Mouse (Mus musculus): Measurements from ENCODE around the gene Itga9. TPM values are rescaled to one million over a fixed set of nuclear protein-coding genes. Genes with fewer than 3 reads are reported as not detected.
A peak's percentile ranks its signal among the peaks of the same experiment; 100 is the strongest.

The Itga9 gene
- polyA plus RNA-seq, 2 experiments, result 1.4 to 2.8 TPM

DNA sequence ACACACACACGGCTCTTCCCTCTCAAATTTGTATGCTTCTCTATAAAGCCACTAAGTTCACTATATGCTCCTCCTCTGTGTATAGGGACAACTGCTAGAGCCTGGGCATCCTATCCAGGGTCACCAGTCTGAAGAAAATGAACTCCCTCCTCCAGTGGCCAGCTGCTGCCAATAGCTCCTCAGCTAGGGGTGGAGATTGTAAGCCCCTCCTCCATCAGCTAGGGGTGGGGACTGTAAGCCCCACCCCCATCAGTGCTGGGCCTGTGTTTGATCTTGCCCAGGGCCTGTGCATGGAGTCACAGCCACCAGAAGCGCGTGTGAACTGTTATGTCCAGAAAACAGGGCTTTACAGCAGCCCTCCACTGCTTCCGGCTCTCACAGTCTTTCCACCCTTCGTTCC, 3.9 kb upstream of the Itga9 start:
- Histone ChIP-seq H3K4me2 (ENCODE audit: low read depth) (no peak overlapping the region), H3K4me3 (ENCODE audit: insufficient read depth in 1 of 2, low read depth in 2 of 2, low read length in 2 of 2) (no peak overlapping the region), H3K4me1 (replicated peaks; ENCODE audit: control insufficient read depth in 2 of 2, insufficient read depth in 2 of 2, low read length in 1 of 2) (no peaks in the 10 kb centered on the region), H3K9ac (replicated peaks) (no peak overlapping the region), H3K9me3 (ENCODE audit: control insufficient read depth, low read length) (no peaks in the 10 kb centered on the region), H3K27ac (no peak overlapping the region), H3K27me3 (ENCODE audit: control insufficient read depth, insufficient read depth, low read length) (peaks cover 10% of the 10 kb centered on the region), H3K36me3 (replicated peaks; ENCODE audit: control insufficient read depth, insufficient read depth, low read depth) (no peaks in the 10 kb centered on the region)
- DNase-seq (ENCODE audit: low read depth in 3 of 3, low spot score in 3 of 3) (no peak), ATAC-seq (ENCODE audit: insufficient read depth) (no peak)
- TF ChIP-seq CTCF (IDR thresholded peaks at IDR 0.05; ENCODE audit: low read depth), result no peak
- WGBS (ENCODE audit: insufficient replicate concordance), result 69% methylated on average over 5 of the region's 5 CpGs

- peak overlapping the region; percentile 62 for H3K4me2 ChIP-seq (ENCODE audit: low read depth)
- H3K36me3 ChIP-seq (replicated peaks; ENCODE audit: control insufficient read depth, insufficient read depth, low read depth), result no peaks in the 10 kb centered on the region
- H3K9me3 ChIP-seq (ENCODE audit: control insufficient read depth, low read length), result no peaks in the 10 kb centered on the region
- peaks cover 15% of the 10 kb centered on the region for H3K27me3 ChIP-seq (ENCODE audit: control insufficient read depth, insufficient read depth, low read length)
- TF ChIP-seq EP300 (IDR thresholded peaks at IDR 0.05; ENCODE audit: low read depth), result no peak
- TF ChIP-seq CTCF (IDR thresholded peaks at IDR 0.05; ENCODE audit: low read depth), result no peak
- no peak overlapping the region for H3K27ac ChIP-seq
- H3K9ac ChIP-seq (replicated peaks), result no peak overlapping the region
- DNase-seq (ENCODE audit: low read depth in 3 of 3, low spot score in 3 of 3) (no peak), ATAC-seq (ENCODE audit: insufficient read depth) (no peak)
- peaks cover 0 to 2% of the 10 kb centered on the region in 2 experiments; a peak in 1 of 4 replicates for H3K4me1 ChIP-seq (replicated peaks; ENCODE audit: control insufficient read depth in 2 of 2, insufficient read depth in 2 of 2, low read length in 1 of 2)
- peak overlapping the region; percentile 32 to 45 for H3K4me3 ChIP-seq (ENCODE audit: insufficient read depth in 1 of 2, low read depth in 2 of 2, low read length in 2 of 2)
- under 1% methylated on average over 61 of the region's 68 CpGs for WGBS (ENCODE audit: insufficient replicate concordance)
Observed at GRCm38 (mm10) chr9:118606817-118607371, 404 bp downstream of the Itga9 start.

GRCm38 (mm10) chr9:118607701-118608401, 1.4 kb downstream of the Itga9 start:
- Histone ChIP-seq H3K27me3 (ENCODE audit: control insufficient read depth, insufficient read depth, low read length) (peaks cover 15% of the 10 kb centered on the region), H3K36me3 (replicated peaks; ENCODE audit: control insufficient read depth, insufficient read depth, low read depth) (no peaks in the 10 kb centered on the region), H3K4me3 (ENCODE audit: insufficient read depth in 1 of 2, low read depth in 2 of 2, low read length in 2 of 2) (peak overlapping the region; percentile 32 to 45; a peak in 3 of 4 replicates), H3K4me1 (replicated peaks; ENCODE audit: control insufficient read depth in 2 of 2, insufficient read depth in 2 of 2, low read length in 1 of 2) (peaks cover 0 to 2% of the 10 kb centered on the region in 2 experiments; a peak in 1 of 4 replicates), H3K4me2 (ENCODE audit: low read depth) (no peak overlapping the region), H3K9ac (replicated peaks) (no peak overlapping the region), H3K27ac (no peak overlapping the region), H3K9me3 (ENCODE audit: control insufficient read depth, low read length) (no peaks in the 10 kb centered on the region)
- DNase-seq (ENCODE audit: low read depth in 3 of 3, low spot score in 3 of 3) (no peak), ATAC-seq (ENCODE audit: insufficient read depth) (no peak)
- TF ChIP-seq CTCF (IDR thresholded peaks at IDR 0.05; ENCODE audit: low read depth), result no peak
- no peak for TF ChIP-seq EP300 (IDR thresholded peaks at IDR 0.05; ENCODE audit: low read depth)
- 48% methylated on average over 16 of the region's 16 CpGs for WGBS (ENCODE audit: insufficient replicate concordance)

DNA sequence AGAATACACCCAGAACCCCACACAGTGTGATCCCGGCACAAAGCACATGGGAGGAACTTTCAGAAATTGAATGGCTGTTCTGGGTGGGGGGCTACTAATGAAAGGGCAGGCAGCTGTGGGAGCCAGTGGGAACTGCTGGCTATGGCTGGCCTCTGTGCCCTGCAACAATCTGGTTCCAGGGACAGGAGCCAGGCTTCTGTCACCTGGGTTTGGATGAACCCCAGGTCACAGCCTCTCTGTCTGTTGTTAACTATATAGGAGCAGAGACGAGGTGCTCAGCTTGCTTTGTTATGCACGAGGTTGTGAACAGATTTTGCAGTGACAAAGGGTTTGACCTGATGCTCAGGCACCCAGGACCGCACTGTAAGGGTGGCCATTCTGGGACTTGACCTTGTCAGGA, 2.1 kb downstream of the Itga9 start:
- Histone ChIP-seq H3K36me3 (replicated peaks; ENCODE audit: control insufficient read depth, insufficient read depth, low read depth) (no peaks in the 10 kb centered on the region), H3K4me2 (ENCODE audit: low read depth) (no peak overlapping the region; the same call in 1 of the 2 replicates), H3K27ac (no peak overlapping the region), H3K9me3 (ENCODE audit: control insufficient read depth, low read length) (no peaks in the 10 kb centered on the region), H3K4me1 (replicated peaks; ENCODE audit: control insufficient read depth in 2 of 2, insufficient read depth in 2 of 2, low read length in 1 of 2) (peaks cover 0 to 2% of the 10 kb centered on the region in 2 experiments; a peak in 1 of 4 replicates), H3K9ac (replicated peaks) (no peak overlapping the region), H3K27me3 (ENCODE audit: control insufficient read depth, insufficient read depth, low read length) (peaks cover 15% of the 10 kb centered on the region), H3K4me3 (ENCODE audit: insufficient read depth in 1 of 2, low read depth in 2 of 2, low read length in 2 of 2) (no peak overlapping the region)
- ATAC-seq (ENCODE audit: insufficient read depth) (no peak), DNase-seq (ENCODE audit: low read depth in 3 of 3, low spot score in 3 of 3) (no peak)
- TF ChIP-seq EP300 (IDR thresholded peaks at IDR 0.05; ENCODE audit: low read depth), result no peak
- TF ChIP-seq CTCF (IDR thresholded peaks at IDR 0.05; ENCODE audit: low read depth), result no peak
- WGBS (ENCODE audit: insufficient replicate concordance), result 43% methylated on average over 4 of the region's 4 CpGs

DNA sequence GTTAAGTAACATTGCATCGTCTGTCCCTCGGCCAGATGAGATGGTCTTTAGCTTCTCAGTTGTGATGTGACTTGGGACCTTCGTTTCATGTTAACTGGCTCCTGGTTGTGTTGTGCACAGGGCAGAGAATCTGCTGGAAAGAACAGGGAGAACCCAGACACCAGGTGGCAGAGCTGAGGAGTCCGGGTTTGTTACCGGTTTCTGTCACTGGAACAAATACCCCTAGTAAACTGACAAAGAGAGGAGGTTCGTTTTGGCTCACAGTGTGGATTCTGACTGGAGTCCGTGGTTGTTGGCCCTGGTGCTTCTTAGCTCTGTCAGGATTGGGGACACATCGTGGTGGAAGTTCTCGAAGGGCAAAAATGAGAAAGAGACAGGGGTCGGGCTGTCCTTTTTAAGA, 3.6 kb downstream of the Itga9 start:
- no peak overlapping the region for H3K27ac ChIP-seq
- no peak overlapping the region for H3K9ac ChIP-seq (replicated peaks)
- peaks cover 15% of the 10 kb centered on the region for H3K27me3 ChIP-seq (ENCODE audit: control insufficient read depth, insufficient read depth, low read length)
- no peak for TF ChIP-seq CTCF (IDR thresholded peaks at IDR 0.05; ENCODE audit: low read depth)
- TF ChIP-seq EP300 (IDR thresholded peaks at IDR 0.05; ENCODE audit: low read depth), result no peak
- no peaks in the 10 kb centered on the region for H3K36me3 ChIP-seq (replicated peaks; ENCODE audit: control insufficient read depth, insufficient read depth, low read depth)
- H3K4me1 ChIP-seq (replicated peaks; ENCODE audit: control insufficient read depth in 2 of 2, insufficient read depth in 2 of 2, low read length in 1 of 2), result peaks cover 0 to 2% of the 10 kb centered on the region in 2 experiments; a peak in 1 of 4 replicates
- no peak overlapping the region for H3K4me3 ChIP-seq (ENCODE audit: insufficient read depth in 1 of 2, low read depth in 2 of 2, low read length in 2 of 2)
- WGBS (ENCODE audit: insufficient replicate concordance), result 43% methylated on average over 10 of the region's 10 CpGs
- H3K4me2 ChIP-seq (ENCODE audit: low read depth), result no peak overlapping the region
- ATAC-seq (ENCODE audit: insufficient read depth) (no peak), DNase-seq (ENCODE audit: low read depth in 3 of 3, low spot score in 3 of 3) (no peak)
- H3K9me3 ChIP-seq (ENCODE audit: control insufficient read depth, low read length), result no peaks in the 10 kb centered on the region

All from liver, embryonic 14.5 days (tissue).